Mouse (Mus musculus): ENCODE results near the gene Pygb. TPM values are rescaled to one million over a fixed set of nuclear protein-coding genes. Genes with fewer than 3 reads are reported as not detected.

The Pygb gene
- polyA plus RNA-seq, 1 experiment: 7.0 TPM

DNA sequence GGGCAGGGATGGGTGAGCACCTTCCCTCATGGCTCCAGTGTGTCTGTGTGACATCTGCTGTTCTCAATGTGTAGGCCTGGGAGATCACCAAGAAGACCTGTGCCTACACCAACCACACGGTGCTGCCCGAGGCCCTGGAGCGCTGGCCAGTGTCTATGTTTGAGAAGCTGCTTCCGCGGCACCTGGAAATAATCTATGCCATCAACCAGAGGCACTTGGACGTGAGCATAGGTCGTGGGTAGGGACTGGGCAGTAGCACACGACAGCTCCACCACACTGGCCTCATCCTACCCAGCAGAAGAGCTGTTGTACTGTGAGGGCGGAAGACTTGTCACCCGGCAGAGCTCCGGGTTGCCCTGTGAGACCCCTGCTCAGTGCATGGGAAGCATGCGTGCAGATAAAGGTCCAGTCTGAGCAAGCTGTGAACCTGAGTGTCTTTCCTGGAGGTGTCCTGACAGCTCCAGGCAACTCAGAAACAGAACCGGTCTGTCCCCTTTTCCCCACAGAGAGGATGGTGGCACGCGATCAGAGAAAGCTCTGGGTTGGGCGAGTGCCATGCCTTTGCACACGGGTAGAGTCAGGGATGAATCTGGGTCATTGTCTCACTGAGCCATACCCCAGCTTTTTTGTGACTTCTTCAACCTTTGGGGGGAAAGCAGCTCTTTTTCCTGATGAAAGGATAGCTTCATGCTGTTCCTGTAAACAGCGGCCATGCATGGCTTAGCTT, 30.3 kb downstream of the Pygb start:
- Histone ChIP-seq H3K36me3 (ENCODE audit: control insufficient read depth, insufficient read depth, low read length) (no peaks in the 10 kb centered on the region), H3K27ac (ENCODE audit: control insufficient read depth, insufficient read depth, low read depth, low read length) (no peak overlapping the region), H3K4me1 (ENCODE audit: control insufficient read depth, insufficient read depth, low read length) (no peaks in the 10 kb centered on the region), H3K4me3 (ENCODE audit: control insufficient read depth, low read depth, low read length) (no peak overlapping the region), H3K27me3 (ENCODE audit: control insufficient read depth, insufficient read depth, low read length) (no peaks in the 10 kb centered on the region)
- TF ChIP-seq CTCF (IDR thresholded peaks at IDR 0.05; ENCODE audit: control insufficient read depth, insufficient read depth, insufficient replicate concordance, low read depth, low read length) (no peak), POLR2A (IDR thresholded peaks at IDR 0.05; ENCODE audit: control insufficient read depth, low read depth, low read length) (no peak)

DNA sequence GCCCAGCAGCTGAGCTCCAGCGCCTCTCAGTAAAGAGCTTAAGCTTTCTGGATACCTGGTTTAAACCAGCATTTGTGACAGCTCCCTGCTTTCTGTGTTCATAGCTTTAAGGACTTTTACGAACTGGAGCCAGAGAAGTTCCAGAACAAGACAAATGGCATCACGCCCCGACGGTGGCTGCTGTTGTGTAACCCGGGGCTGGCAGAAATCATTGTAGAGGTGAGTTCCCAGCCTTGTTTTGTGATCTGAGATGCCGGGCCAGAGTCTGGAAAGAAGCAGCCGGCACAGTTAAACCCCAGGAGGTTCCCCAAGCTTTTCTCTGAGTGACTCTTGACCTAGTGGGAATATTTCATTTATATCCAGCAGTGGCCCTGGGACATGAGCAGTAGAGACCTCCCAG, 32.2 kb downstream of the Pygb start:
- Histone ChIP-seq H3K36me3 (ENCODE audit: control insufficient read depth, insufficient read depth, low read length) (no peaks in the 10 kb centered on the region), H3K4me3 (ENCODE audit: control insufficient read depth, low read depth, low read length) (no peak overlapping the region), H3K27ac (ENCODE audit: control insufficient read depth, insufficient read depth, low read depth, low read length) (no peak overlapping the region), H3K27me3 (ENCODE audit: control insufficient read depth, insufficient read depth, low read length) (no peaks in the 10 kb centered on the region), H3K4me1 (ENCODE audit: control insufficient read depth, insufficient read depth, low read length) (no peaks in the 10 kb centered on the region)
- no peak for TF ChIP-seq POLR2A (IDR thresholded peaks at IDR 0.05; ENCODE audit: control insufficient read depth, low read depth, low read length)
- no peak for TF ChIP-seq CTCF (IDR thresholded peaks at IDR 0.05; ENCODE audit: control insufficient read depth, insufficient read depth, insufficient replicate concordance, low read depth, low read length)

DNA sequence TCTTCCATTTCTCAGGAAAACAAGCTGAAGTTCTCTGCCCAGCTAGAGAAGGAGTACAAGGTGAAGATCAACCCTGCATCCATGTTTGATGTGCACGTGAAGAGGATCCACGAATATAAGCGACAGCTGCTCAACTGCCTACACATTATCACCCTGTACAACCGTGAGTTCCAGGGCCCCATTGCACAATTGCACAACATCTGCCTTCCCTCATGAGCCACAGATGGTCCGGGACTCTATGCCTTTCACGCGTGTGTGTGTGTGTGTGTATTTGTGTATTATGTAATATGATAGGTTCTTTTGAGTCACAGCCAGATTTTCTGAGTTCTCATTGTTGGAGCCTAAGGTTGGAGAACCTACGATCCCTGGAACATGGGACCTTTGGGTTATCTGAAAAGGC, 34.2 kb downstream of the Pygb start:
- no peak overlapping the region for H3K4me3 ChIP-seq (ENCODE audit: control insufficient read depth, low read depth, low read length)
- no peaks in the 10 kb centered on the region for H3K27me3 ChIP-seq (ENCODE audit: control insufficient read depth, insufficient read depth, low read length)
- no peaks in the 10 kb centered on the region for H3K4me1 ChIP-seq (ENCODE audit: control insufficient read depth, insufficient read depth, low read length)
- H3K36me3 ChIP-seq (ENCODE audit: control insufficient read depth, insufficient read depth, low read length): no peaks in the 10 kb centered on the region
- no peak for TF ChIP-seq POLR2A (IDR thresholded peaks at IDR 0.05; ENCODE audit: control insufficient read depth, low read depth, low read length)
- TF ChIP-seq CTCF (IDR thresholded peaks at IDR 0.05; ENCODE audit: control insufficient read depth, insufficient read depth, insufficient replicate concordance, low read depth, low read length): no peak
- no peak overlapping the region for H3K27ac ChIP-seq (ENCODE audit: control insufficient read depth, insufficient read depth, low read depth, low read length)

DNA sequence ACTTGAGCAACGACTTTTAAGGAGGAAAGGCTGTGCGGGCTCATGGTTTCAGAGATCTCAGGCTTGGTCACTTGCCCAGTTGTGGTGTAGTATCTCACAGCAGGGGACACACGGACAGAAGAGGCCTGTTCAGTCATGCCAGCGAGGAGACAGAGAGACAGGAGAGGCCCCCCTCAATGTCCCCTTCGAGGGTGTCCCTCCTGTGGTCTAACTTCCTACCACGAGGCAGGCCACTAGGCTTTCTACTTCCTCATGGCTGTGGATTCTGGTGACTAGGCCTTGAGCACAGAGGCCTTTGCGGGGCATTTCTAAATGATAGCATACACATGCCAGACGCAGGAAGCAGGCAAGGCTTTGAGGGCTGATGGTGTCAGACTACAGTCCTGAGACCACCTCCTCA, 36.5 kb downstream of the Pygb start:
- H3K36me3 ChIP-seq (ENCODE audit: control insufficient read depth, insufficient read depth, low read length): no peaks in the 10 kb centered on the region
- TF ChIP-seq POLR2A (IDR thresholded peaks at IDR 0.05; ENCODE audit: control insufficient read depth, low read depth, low read length) (no peak), CTCF (IDR thresholded peaks at IDR 0.05; ENCODE audit: control insufficient read depth, insufficient read depth, insufficient replicate concordance, low read depth, low read length) (no peak)
- no peaks in the 10 kb centered on the region for H3K4me1 ChIP-seq (ENCODE audit: control insufficient read depth, insufficient read depth, low read length)
- no peak overlapping the region for H3K27ac ChIP-seq (ENCODE audit: control insufficient read depth, insufficient read depth, low read depth, low read length)
- no peak overlapping the region for H3K4me3 ChIP-seq (ENCODE audit: control insufficient read depth, low read depth, low read length)
- no peaks in the 10 kb centered on the region for H3K27me3 ChIP-seq (ENCODE audit: control insufficient read depth, insufficient read depth, low read length)

DNA sequence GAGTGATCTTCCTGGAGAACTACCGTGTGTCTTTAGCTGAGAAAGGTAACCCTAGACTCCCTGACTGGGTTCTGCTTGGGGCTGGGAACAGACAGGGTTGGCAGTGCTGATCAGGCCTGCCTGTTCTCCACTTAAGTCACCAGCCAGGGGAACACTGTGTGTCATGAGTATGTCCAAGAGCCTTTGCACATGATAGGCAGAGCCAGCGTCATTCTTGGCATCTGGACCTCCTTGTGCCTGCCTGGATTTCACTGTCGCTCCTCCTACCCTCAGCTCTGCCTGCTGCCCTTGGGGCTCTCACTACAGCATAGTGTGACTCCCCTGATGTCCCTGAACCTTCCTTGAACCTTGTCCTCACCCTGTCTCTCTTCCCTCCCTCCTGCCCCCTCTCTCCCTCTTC, 39.9 kb downstream of the Pygb start:
- H3K27me3 ChIP-seq (ENCODE audit: control insufficient read depth, insufficient read depth, low read length): no peaks in the 10 kb centered on the region
- no peak overlapping the region for H3K27ac ChIP-seq (ENCODE audit: control insufficient read depth, insufficient read depth, low read depth, low read length)
- H3K4me1 ChIP-seq (ENCODE audit: control insufficient read depth, insufficient read depth, low read length): peaks cover 3% of the 10 kb centered on the region
- H3K4me3 ChIP-seq (ENCODE audit: control insufficient read depth, low read depth, low read length): no peak overlapping the region
- TF ChIP-seq CTCF (IDR thresholded peaks at IDR 0.05; ENCODE audit: control insufficient read depth, insufficient read depth, insufficient replicate concordance, low read depth, low read length) (no peak), POLR2A (IDR thresholded peaks at IDR 0.05; ENCODE audit: control insufficient read depth, low read depth, low read length) (no peak)
- no peaks in the 10 kb centered on the region for H3K36me3 ChIP-seq (ENCODE audit: control insufficient read depth, insufficient read depth, low read length)

DNA sequence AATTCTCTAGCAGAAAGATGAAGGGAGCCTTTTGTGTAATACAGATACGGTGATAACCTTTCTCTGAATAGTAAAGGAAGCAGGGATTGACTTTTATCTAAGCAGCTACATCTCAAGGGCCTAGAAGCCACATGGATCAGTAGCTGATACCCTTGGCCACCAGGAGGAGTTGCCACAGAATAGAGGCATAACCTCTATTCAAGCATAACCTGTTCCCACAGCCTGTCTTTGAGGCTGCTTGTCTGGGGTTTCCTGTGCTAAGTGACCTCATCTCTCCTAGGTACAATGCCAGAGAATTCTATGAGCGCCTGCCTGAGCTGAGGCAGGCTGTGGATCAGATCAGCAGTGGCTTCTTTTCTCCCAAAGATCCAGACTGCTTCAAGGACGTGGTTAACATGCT, 41.6 kb downstream of the Pygb start:
- Histone ChIP-seq H3K4me3 (ENCODE audit: control insufficient read depth, low read depth, low read length) (no peak overlapping the region), H3K27me3 (ENCODE audit: control insufficient read depth, insufficient read depth, low read length) (no peaks in the 10 kb centered on the region), H3K36me3 (ENCODE audit: control insufficient read depth, insufficient read depth, low read length) (no peaks in the 10 kb centered on the region), H3K27ac (ENCODE audit: control insufficient read depth, insufficient read depth, low read depth, low read length) (no peak overlapping the region), H3K4me1 (ENCODE audit: control insufficient read depth, insufficient read depth, low read length) (peaks cover 3% of the 10 kb centered on the region)
- TF ChIP-seq POLR2A (IDR thresholded peaks at IDR 0.05; ENCODE audit: control insufficient read depth, low read depth, low read length): no peak
- no peak for TF ChIP-seq CTCF (IDR thresholded peaks at IDR 0.05; ENCODE audit: control insufficient read depth, insufficient read depth, insufficient replicate concordance, low read depth, low read length)

DNA sequence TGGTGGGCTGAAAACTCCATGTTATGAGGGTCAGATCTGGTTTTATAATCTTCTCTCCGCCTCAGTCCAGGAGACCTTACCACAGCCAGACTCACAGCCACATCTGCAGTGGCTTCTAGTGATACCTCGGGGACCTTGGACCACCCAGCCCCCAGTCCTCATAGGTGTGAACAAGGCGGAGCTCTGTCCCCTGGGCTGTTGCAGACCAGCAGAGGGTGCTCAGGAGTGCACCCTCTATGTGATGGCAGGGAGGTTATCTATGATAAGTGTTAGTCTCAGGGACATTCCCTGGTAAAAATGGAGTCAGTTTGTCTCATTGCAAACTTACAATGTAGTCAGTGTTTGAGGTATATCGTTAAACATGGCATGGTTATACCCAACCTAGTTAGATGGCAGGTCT, 42.1 kb downstream of the Pygb start:
- no peaks in the 10 kb centered on the region for H3K27me3 ChIP-seq (ENCODE audit: control insufficient read depth, insufficient read depth, low read length)
- H3K36me3 ChIP-seq (ENCODE audit: control insufficient read depth, insufficient read depth, low read length): no peaks in the 10 kb centered on the region
- TF ChIP-seq CTCF (IDR thresholded peaks at IDR 0.05; ENCODE audit: control insufficient read depth, insufficient read depth, insufficient replicate concordance, low read depth, low read length) (no peak), POLR2A (IDR thresholded peaks at IDR 0.05; ENCODE audit: control insufficient read depth, low read depth, low read length) (no peak)
- no peak overlapping the region for H3K4me3 ChIP-seq (ENCODE audit: control insufficient read depth, low read depth, low read length)
- H3K4me1 ChIP-seq (ENCODE audit: control insufficient read depth, insufficient read depth, low read length): peaks cover 3% of the 10 kb centered on the region
- no peak overlapping the region for H3K27ac ChIP-seq (ENCODE audit: control insufficient read depth, insufficient read depth, low read depth, low read length)

Data from testis, adult 2 months (tissue).